Mouse (Mus musculus) mesoderm, embryonic 11.5 days (tissue): ENCODE measurements at regions not wholly inside any gene's neighbourhood (a gene's known extent, or its start where the extent isn't known, plus 50 kb on each side); places are given as distances from the start of the nearest gene placed in this dataset.
"Not testable (repeated sequence)": the region's sequence is repeated elsewhere in the genome, so short reads cannot be mapped to it uniquely, and the experiment has no call there.

Source experiments
- DNase-seq: peaks from one replicate; pipeline ENCODE4 v3.0.0-alpha.2; 2012; ENCODE audit warnings: low read depth, low spot score

GRCm38 (mm10) chr1:102062268-102062667 lies 2289.7 kb downstream of the Cntnap5b start:
- DNase-seq, result no peak

DNA sequence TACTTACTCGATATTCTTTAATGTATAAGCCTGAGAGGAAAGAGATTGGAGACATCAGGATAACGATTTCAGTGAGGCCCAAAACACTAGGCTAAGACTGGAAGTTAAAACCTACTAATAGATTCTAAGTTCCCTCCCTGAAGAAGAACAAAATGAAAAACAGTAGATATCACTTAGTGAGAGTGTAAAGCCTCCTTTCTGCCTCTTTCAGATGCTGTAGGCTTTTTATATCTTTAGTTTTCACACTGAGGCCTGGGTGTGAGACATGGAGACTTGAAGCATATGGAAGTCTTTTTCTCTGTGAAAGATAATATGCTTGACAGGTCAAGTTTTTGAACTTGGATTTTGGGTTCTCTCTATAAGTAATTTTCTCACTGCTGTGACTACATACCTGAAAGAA lies 2333.1 kb downstream of the Cntnap5b start:
- DNase-seq, result no peak

GRCm38 (mm10) chr1:102139021-102139420 lies 2366.5 kb downstream of the Cntnap5b start:
- DNase-seq, result no peak

DNA sequence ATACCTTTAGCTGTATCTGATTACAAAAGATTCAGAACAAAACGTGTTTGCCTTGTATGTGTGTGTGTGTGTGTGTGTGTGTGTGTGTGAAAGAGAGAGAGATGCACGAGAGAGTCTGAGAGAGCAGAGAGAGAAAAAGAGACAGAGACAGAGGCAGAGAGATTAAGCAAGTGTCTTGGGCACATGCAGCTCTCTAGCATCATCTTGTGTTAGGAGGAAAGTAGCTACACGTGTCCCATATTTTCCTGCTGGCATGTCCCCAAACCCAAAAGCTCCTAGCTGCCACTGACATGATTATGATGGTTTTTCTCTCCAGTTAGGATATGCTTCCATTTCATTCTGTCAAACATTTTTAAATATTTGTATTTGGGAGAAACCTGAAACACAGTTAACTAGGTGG lies 2373.8 kb downstream of the Cntnap5b start:
- DNase-seq, result no peak

DNA sequence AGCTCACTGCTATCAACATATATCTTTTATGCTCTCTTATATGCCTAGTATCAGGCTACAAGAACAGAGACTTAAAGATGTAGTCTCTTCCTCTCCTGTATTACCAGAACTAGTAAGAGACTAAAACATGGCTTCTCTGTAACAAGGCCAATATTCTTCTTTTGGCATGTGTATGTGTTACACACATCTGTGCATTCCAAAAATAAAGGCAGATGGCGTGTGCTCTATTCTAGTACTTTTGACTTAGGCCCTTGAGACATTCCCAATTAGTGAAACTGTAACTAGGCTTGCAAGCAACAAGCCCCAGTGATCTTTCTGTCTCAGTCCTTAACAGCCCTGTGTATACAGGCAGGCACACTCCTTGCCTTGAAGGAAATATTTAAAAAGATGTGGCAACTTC lies 2394.1 kb downstream of the Cntnap5b start:
- no peak for DNase-seq

DNA sequence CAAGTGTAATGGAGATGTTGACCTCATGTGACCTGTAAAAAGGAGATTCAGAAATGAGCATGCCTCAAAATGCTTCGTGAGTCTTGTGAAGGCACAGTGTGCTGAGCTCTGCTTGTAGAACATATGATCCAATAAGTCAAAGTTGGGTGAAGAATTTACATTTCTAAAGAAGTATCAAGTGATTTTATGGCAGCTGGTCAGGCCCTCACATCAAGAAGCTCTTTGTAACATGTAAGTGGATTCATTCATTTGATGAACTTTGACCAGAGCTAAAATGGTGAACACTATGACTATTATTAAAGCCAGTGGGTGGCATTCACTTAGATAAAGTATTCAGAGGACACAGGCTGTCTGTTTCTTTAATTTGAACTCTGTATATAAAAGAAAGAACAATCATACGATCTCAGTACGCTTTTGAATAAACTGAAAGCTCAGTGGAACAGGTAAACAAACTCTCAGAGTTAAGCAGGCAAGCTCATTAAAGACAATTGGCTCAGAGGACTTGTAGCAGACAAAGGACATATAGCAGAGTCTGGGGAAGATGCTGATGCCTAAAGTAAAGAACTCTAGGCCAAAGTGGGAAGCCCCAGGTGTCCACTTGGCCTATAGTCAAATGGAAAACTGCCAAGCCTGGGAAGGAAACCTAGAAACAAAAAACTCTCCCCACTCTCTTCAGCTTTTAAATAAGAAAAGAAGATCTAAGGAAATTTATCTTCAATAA lies 2398.2 kb downstream of the Cntnap5b start:
- DNase-seq, result peak; percentile 50

- peak; percentile 4 for DNase-seq
These were observed 2413.4 kb downstream of the Cntnap5b start for GRCm38 (mm10) chr1:102185925-102186324.

GRCm38 (mm10) chr1:102235473-102235872 lies 2462.9 kb downstream of the Cntnap5b start:
- DNase-seq, result no peak

GRCm38 (mm10) chr1:102263126-102263860 lies 2490.7 kb downstream of the Cntnap5b start:
- not testable (repeated sequence) for DNase-seq

- not testable (repeated sequence) for DNase-seq
These were observed 2491.9 kb downstream of the Cntnap5b start for GRCm38 (mm10) chr1:102264457-102264856.

DNA sequence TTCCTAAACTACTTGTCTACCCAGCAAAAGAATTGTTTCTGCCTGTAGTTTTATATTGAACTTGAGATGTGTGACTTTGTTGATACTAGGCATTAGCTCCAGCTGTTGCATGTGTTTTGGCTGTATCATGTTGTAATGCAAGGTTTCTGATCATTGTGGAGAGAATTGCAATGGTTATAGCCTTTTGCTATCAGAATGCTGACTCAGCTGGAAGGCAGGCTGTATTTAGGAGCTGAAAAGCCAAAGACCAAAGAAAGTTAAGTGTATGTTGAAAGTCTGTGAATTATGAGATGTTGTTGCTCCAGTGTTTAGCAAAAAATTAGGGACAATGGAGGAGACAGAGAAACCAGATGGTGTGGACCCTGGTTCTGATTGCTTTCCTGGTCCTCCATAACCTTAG lies 2493.9 kb upstream of the Cdh20 start:
- DNase-seq, result no peak

- no peak for DNase-seq
These were observed 2480.0 kb upstream of the Cdh20 start for GRCm38 (mm10) chr1:102288288-102288687.

DNA sequence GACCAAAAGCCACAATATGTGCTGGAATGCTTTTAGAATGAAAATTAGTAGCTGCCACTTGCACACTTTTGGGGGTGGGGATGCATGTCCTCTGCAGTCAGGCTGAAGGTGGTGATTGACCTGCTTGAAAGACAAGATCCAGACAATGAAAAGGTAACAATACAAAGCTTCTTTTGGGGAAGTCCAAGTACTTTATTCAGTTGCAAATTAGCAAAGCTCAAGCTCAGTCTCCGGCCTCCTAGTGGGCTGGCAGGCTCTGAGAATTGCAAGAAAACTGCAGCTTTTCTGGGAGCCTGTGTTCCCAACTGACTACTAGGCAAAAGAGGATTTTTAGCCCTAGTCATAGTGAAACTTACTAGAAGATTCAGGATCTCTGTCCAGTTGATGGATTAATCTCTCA lies 2464.8 kb upstream of the Cdh20 start:
- no peak for DNase-seq

DNA sequence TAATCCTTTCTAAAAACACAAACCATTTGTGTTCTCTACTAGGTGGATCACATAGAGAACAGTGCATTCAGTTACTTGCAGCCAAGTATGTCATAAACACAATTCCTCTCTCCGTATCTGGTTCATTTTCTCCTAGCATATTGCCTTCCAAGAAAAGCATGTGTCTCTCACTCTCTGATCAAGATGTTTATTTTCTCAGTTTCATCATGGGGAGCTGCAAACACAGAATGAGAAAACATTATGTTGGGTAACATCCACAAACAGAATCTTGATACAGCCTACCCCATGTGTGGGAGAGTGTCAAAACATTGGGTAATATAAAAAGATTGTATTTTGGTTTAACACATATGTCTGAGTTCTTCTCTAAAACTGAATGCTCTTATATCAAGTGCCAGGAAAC lies 2415.2 kb upstream of the Cdh20 start:
- no peak for DNase-seq

DNA sequence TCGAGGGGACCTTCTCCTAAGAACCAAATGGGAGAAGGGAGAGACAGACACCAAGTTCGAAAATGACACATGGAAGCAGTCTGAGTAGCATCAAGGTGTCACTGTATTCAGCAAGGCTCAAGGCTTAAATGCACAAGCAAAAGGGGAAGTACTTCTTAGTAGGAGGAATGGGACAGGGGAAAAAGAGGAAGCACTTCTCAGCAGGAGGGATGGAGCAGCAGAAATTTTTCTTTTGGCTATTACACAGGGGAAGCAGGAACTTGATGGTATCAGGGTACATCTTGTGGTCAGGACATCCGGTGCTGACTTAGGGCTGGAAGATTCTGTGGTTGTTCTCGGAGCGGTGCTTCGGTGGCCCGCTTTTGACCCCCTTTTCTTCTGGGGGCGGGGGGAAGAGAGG lies 2410.4 kb upstream of the Cdh20 start:
- DNase-seq, result not testable (repeated sequence)

DNA sequence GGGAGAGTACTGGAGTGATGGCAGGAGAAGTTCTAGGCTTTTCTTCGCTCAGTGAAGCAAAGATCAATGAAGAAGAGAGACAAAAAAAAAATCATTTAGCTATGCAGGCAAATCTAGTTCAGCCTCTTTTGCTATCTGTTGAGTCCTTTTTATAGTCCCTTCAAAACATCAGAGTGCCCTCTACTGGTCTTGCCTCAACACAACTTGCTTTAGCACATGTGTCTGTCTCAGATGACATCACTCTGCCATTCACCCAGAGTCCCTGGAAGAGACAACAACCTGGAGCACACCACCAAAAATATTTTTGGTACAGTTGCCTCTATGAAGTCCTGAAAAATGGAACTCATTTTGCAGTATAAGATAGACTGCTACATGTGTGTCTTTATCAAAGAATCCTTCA lies 2389.7 kb upstream of the Cdh20 start:
- DNase-seq, result peak; percentile 14
